Mouse (Mus musculus) testis, adult 2 months (tissue): Measurements from ENCODE around the gene Plgrkt.
"Not testable (repeated sequence)": the region's sequence is repeated elsewhere in the genome, so short reads cannot be mapped to it uniquely, and the experiment has no call there.

Source experiments
- CTCF ChIP-seq: fragments of 200-500 bp; IDR thresholded peaks from 2 replicates; pipeline ENCODE4 v1.5.1; 2012; ENCODE audit warnings: low read depth, mild to moderate bottlenecking, inconsistent platforms, low read length, moderate library complexity; ENCODE audit not compliant: control insufficient read depth, insufficient read depth, insufficient replicate concordance
- POLR2A ChIP-seq: fragments of 200-500 bp; IDR thresholded peaks from 2 replicates; pipeline ENCODE4 v1.6.1; 2012; ENCODE audit warnings: low read depth, mild to moderate bottlenecking, inconsistent platforms, low read length, moderate library complexity; ENCODE audit not compliant: control insufficient read depth

GRCm38 (mm10) chr19:29414917-29415316, 47.7 kb upstream of the Plgrkt start:
- not testable (repeated sequence) for TF ChIP-seq CTCF, POLR2A
